Mouse (Mus musculus): ENCODE data around the gene Strc. TPM values are rescaled to one million over a fixed set of nuclear protein-coding genes. Genes with fewer than 3 reads are reported as not detected.

The Strc gene
- total and polyA plus RNA-seq, 3 experiments, result 0.10 TPM; not detected in 2

DNA sequence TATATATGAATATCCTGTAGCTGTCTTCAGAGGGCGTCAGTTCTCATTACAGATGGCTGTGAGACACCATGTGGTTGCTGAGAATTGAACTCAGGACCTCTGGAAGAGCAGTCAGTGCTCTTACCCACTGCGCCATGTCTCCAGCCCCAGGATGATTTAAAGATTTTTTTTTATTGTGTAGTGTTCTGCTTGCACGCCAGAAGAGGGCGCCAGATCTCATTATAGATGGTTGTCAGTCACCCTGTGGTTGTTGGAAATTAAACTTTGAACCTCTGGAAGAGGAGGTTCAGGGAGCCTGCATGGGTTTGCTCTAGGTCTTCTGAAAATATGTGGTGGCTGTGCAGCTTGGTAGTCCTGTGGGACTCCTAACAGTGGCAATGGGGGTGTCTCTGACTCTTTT lies 21.2 kb upstream of the Strc start:
- 45% methylated on average over 4 of the region's 4 CpGs for WGBS
- no peak overlapping the region for H3K27ac ChIP-seq
- peak; percentile 31 to 45 for DNase-seq
- H3K9ac ChIP-seq (ENCODE audit: low read depth, low read length), result no peak overlapping the region
- no peak overlapping the region for H3K4me3 ChIP-seq
- intact Hi-C loops (cut with DNase I), result no loop called here
- TF ChIP-seq POLR2A (IDR thresholded peaks at IDR 0.05; ENCODE audit: insufficient read depth, low read depth, low read length) (no peak), CTCF (IDR thresholded peaks at IDR 0.05) (peak; percentile 73)
- H3K4me1 ChIP-seq (ENCODE audit: control insufficient read depth, insufficient read depth, low read length), result peaks cover 1% of the 10 kb centered on the region; the same call in 1 of the 2 replicates
- no peaks in the 10 kb centered on the region for H3K27me3 ChIP-seq (ENCODE audit: control insufficient read depth, insufficient read depth, low read length)
- H3K36me3 ChIP-seq (ENCODE audit: control insufficient read depth, insufficient read depth, low read length), result no peaks in the 10 kb centered on the region
- H3K79me2 ChIP-seq (replicated peaks; ENCODE audit: control insufficient read depth, insufficient read depth, low read length), result no peaks in the 10 kb centered on the region

DNA sequence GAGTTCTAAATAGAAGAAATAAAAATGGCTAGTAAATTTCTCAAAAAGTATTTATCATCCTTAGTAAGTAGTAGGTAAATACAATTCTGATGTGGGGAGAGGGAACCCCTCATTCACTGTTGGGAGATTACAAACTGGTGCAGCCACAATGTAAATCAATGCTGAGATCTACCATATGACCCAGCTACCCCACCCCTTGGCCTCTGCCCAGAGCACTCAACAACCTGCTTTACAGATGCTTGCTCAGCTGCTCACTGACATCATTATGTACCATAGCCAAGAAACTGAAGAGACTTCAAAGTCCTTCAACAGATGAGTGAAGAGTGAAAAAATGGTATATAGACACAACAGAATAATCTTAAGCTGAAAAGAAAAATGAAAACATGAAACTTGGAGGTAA lies 16.3 kb upstream of the Strc start:
- TF ChIP-seq POLR2A (IDR thresholded peaks at IDR 0.05; ENCODE audit: insufficient read depth, low read depth, low read length), result no peak
- no peak for TF ChIP-seq CTCF (IDR thresholded peaks at IDR 0.05)
- no peak for TF ChIP-seq EP300 (IDR thresholded peaks at IDR 0.05; ENCODE audit: insufficient read depth, low read depth, low read length)
- Histone ChIP-seq H3K4me1 (ENCODE audit: control insufficient read depth, insufficient read depth, low read length) (no peaks in the 10 kb centered on the region), H3K79me2 (replicated peaks; ENCODE audit: control insufficient read depth, insufficient read depth, low read length) (no peaks in the 10 kb centered on the region), H3K36me3 (ENCODE audit: control insufficient read depth, insufficient read depth, low read length) (no peaks in the 10 kb centered on the region), H3K27ac (no peak overlapping the region), H3K9ac (ENCODE audit: low read depth, low read length) (no peak overlapping the region), H3K27me3 (ENCODE audit: control insufficient read depth, insufficient read depth, low read length) (no peaks in the 10 kb centered on the region), H3K4me3 (no peak overlapping the region)
- intact Hi-C loops (cut with DNase I), result no loop called here
- no peak for DNase-seq

DNA sequence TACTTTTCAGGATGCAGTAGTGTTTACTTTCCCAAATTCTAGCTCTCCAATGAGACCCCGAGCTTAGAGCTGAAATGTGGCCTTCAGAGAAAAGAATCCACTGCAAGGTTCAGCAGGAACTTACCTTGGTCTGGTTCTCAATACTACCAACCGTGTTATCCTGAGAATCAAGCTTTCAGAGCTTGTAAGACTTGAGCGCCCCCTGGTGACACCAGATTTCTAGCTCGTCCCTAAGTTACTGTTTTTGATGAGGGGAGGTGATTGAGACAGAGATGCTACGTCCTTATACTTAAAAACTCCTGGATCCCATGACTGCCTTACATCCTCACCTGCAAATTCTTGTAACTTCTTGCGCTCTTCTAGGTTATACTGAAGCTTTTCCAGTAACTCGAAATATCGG lies 9.7 kb upstream of the Strc start:
- intact Hi-C loops (cut with DNase I), result no loop called here
- H3K27ac ChIP-seq, result no peak overlapping the region
- H3K4me3 ChIP-seq, result no peak overlapping the region
- H3K27me3 ChIP-seq (ENCODE audit: control insufficient read depth, insufficient read depth, low read length), result no peaks in the 10 kb centered on the region
- peak; percentile 62 to 81 for DNase-seq
- no peaks in the 10 kb centered on the region for H3K4me1 ChIP-seq (ENCODE audit: control insufficient read depth, insufficient read depth, low read length)
- TF ChIP-seq CTCF (IDR thresholded peaks at IDR 0.05) (peak; percentile 85), EP300 (IDR thresholded peaks at IDR 0.05; ENCODE audit: insufficient read depth, low read depth, low read length) (no peak), POLR2A (IDR thresholded peaks at IDR 0.05; ENCODE audit: insufficient read depth, low read depth, low read length) (no peak)
- H3K36me3 ChIP-seq (ENCODE audit: control insufficient read depth, insufficient read depth, low read length), result no peaks in the 10 kb centered on the region
- WGBS, result 18% methylated on average over 8 of the region's 8 CpGs
- H3K9ac ChIP-seq (ENCODE audit: low read depth, low read length), result no peak overlapping the region
- no peaks in the 10 kb centered on the region for H3K79me2 ChIP-seq (replicated peaks; ENCODE audit: control insufficient read depth, insufficient read depth, low read length)

DNA sequence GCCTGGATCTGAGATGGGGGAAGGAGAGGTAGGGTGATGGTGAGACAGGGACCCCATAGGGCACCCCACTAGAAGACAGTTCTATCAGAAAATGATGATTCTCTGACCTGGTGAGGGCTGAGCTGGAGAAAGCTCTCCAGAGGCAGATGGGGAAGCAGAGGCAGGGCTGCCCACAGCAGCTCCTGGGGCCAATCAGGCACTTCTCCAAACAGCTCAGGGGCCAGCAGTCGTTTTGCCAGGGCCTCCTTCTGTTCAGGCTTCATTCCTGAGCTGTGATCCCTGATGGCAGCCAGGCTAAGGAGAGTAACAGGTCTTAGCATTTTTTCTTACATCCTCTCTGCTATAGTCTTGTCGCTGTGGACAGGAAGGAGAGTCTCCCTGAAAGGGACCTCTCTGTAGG lies 12.2 kb downstream of the Strc start:
- Histone ChIP-seq H3K79me2 (replicated peaks; ENCODE audit: control insufficient read depth, insufficient read depth, low read length) (no peaks in the 10 kb centered on the region), H3K4me1 (ENCODE audit: control insufficient read depth, insufficient read depth, low read length) (no peaks in the 10 kb centered on the region), H3K4me3 (no peak overlapping the region), H3K9ac (ENCODE audit: low read depth, low read length) (no peak overlapping the region), H3K27me3 (ENCODE audit: control insufficient read depth, insufficient read depth, low read length) (no peaks in the 10 kb centered on the region), H3K36me3 (ENCODE audit: control insufficient read depth, insufficient read depth, low read length) (no peaks in the 10 kb centered on the region), H3K27ac (no peak overlapping the region)
- no peak for DNase-seq
- intact Hi-C loops (cut with DNase I), result no loop called here
- no peak for TF ChIP-seq CTCF (IDR thresholded peaks at IDR 0.05)
- TF ChIP-seq POLR2A (IDR thresholded peaks at IDR 0.05; ENCODE audit: insufficient read depth, low read depth, low read length), result no peak
- TF ChIP-seq EP300 (IDR thresholded peaks at IDR 0.05; ENCODE audit: insufficient read depth, low read depth, low read length), result no peak
- 35% methylated on average over 2 of the region's 2 CpGs for WGBS

DNA sequence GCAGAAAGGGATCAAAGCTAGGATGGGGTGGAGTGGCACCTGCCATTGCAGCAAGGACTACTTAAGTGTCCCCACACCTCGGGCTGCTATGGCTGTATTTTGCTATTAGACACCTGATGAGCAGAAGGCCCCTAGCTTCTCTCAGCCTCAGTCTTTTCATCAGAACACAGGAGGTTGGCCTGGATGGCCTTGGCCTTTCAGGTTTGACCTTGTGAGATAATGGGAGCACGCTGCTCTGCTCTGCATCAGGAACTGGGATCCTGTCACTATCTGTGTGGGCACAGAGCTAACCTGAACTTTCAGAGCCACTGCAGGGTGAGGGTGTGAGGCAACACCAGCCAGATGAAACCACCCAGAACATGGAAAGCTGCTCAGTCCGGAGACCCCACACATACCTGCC lies 14.7 kb downstream of the Strc start:
- no peak for TF ChIP-seq CTCF (IDR thresholded peaks at IDR 0.05)
- no peak for TF ChIP-seq EP300 (IDR thresholded peaks at IDR 0.05; ENCODE audit: insufficient read depth, low read depth, low read length)
- no peak for TF ChIP-seq POLR2A (IDR thresholded peaks at IDR 0.05; ENCODE audit: insufficient read depth, low read depth, low read length)
- Histone ChIP-seq H3K4me1 (ENCODE audit: control insufficient read depth, insufficient read depth, low read length) (no peaks in the 10 kb centered on the region), H3K4me3 (no peak overlapping the region), H3K9ac (ENCODE audit: low read depth, low read length) (no peak overlapping the region), H3K27ac (no peak overlapping the region), H3K27me3 (ENCODE audit: control insufficient read depth, insufficient read depth, low read length) (no peaks in the 10 kb centered on the region), H3K79me2 (replicated peaks; ENCODE audit: control insufficient read depth, insufficient read depth, low read length) (no peaks in the 10 kb centered on the region), H3K36me3 (ENCODE audit: control insufficient read depth, insufficient read depth, low read length) (no peaks in the 10 kb centered on the region)
- intact Hi-C loops (cut with DNase I), result no loop called here
- WGBS, result 57% methylated on average over 3 of the region's 3 CpGs
- no peak for DNase-seq

DNA sequence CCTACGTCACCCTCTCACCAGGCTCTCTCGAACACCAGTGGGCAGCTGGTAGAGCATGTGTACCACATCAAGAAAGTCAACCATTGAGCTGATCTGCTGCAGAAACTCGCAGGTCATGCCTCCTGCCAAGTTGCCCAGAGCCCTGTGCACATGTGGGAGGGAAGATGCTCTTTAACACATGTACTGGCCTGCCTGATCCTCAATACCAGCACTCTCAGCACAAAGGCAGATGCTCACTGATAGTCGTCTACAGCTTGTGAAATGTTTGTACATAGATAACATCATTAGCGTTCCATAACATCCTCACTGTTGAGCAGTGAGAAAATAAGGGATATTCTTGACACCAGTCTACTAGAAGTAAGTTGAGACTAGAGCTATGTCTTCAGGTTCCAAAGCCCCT lies 16.0 kb downstream of the Strc start:
- Histone ChIP-seq H3K79me2 (replicated peaks; ENCODE audit: control insufficient read depth, insufficient read depth, low read length) (no peaks in the 10 kb centered on the region), H3K9ac (ENCODE audit: low read depth, low read length) (no peak overlapping the region), H3K4me1 (ENCODE audit: control insufficient read depth, insufficient read depth, low read length) (no peaks in the 10 kb centered on the region), H3K36me3 (ENCODE audit: control insufficient read depth, insufficient read depth, low read length) (no peaks in the 10 kb centered on the region), H3K27me3 (ENCODE audit: control insufficient read depth, insufficient read depth, low read length) (no peaks in the 10 kb centered on the region), H3K4me3 (no peak overlapping the region), H3K27ac (no peak overlapping the region)
- TF ChIP-seq POLR2A (IDR thresholded peaks at IDR 0.05; ENCODE audit: insufficient read depth, low read depth, low read length) (no peak), EP300 (IDR thresholded peaks at IDR 0.05; ENCODE audit: insufficient read depth, low read depth, low read length) (no peak), CTCF (IDR thresholded peaks at IDR 0.05) (no peak)
- no peak for DNase-seq
- intact Hi-C loops (cut with DNase I), result no loop called here
- 85% methylated on average over 5 of the region's 5 CpGs for WGBS

Measured in heart, adult 2 months (tissue).